1 mouse cellular context compared by ENCODE assay signal in the genomic region with DNA sequence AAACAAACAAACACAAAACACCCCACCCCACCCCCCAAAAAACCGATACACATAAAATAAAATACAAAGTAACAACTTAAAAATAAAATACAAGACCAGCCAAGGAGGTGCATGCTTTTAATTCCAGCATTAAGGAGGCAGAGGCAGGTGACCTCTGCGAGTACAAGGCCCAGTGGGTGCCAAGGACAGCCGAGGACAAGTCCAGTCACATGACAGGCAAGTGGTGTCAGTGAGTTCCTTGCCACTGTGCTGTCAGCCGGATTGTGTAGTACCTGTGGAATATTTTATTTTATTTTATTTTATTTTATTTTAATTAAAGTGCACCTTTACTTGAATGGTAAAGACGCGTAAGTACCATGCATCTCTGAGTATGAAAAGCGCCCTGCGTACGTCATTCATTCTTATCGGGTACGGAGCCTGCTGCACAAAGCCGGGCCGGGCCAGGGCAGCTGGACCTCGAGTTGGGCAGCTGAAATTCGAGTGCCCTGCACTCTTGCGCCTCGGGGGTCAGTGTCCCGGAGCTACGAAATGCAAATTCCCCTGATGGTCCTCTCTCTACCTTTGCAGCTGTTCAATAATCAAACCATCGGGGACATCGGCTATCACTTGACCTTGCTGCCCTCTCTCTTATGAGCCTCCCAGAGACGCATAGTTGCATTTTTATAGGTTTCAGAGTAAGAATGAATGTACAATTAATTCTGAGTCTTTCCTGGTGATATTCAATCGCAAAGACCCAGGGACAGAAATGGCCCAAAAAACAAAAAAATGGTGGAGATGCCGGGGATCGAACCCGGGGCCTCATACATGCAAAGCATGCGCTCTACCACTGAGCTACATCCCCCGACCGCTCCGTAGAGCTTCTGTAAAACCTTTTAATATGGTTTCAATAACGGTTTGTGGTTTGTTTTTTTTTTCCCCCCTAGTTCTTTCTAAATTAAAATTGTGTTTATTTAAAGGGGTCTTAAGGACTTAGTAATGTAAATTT.
TF ChIP-seq lines count a peak whose summit lies in the region.

No protein-coding gene starts in this region.

TF ChIP-seq in MEL, 35 proteins besides CTCF, POLR2A, EP300 and RAD21:
- TF ChIP-seq TCF12 (IDR thresholded peaks at IDR 0.05; ENCODE audit: low read depth, low read length), result no peak
- TF ChIP-seq ZNF384 (IDR thresholded peaks at IDR 0.05; ENCODE audit: low read depth, low read length), result peak; percentile 83
- TF ChIP-seq USF1 (IDR thresholded peaks at IDR 0.05; ENCODE audit: low read depth, low read length), result peak; percentile 77
- no peak for TF ChIP-seq GATA1 (IDR thresholded peaks at IDR 0.05; ENCODE audit: low read depth, low read length)
- TF ChIP-seq SMC3 (IDR thresholded peaks at IDR 0.05; ENCODE audit: low read depth, low read length), result no peak
- TF ChIP-seq MAFK (IDR thresholded peaks at IDR 0.05; ENCODE audit: borderline replicate concordance, low read depth, low read length), result peak; percentile 94
- TF ChIP-seq ETS1 (IDR thresholded peaks at IDR 0.05; ENCODE audit: low read depth, low read length), result no peak
- TF ChIP-seq POLR2AphosphoS2 (IDR thresholded peaks at IDR 0.05; ENCODE audit: low read length), result no peak
- TF ChIP-seq UBTF (IDR thresholded peaks at IDR 0.05; ENCODE audit: borderline replicate concordance, insufficient read depth, low read depth, low read length), result no peak
- no peak for TF ChIP-seq ELF1 (IDR thresholded peaks at IDR 0.05; ENCODE audit: low read depth, low read length)
- peak; percentile 99 for TF ChIP-seq TBP (IDR thresholded peaks at IDR 0.05; ENCODE audit: low read depth, low read length)
- no peak for TF ChIP-seq MYC (IDR thresholded peaks at IDR 0.05; ENCODE audit: low read depth, low read length)
- TF ChIP-seq MXI1 (IDR thresholded peaks at IDR 0.05; ENCODE audit: low read depth, low read length), result no peak
- no peak for TF ChIP-seq CHD2 (IDR thresholded peaks at IDR 0.05; ENCODE audit: low read length)
